Mouse (Mus musculus) WW6 (cell line): ENCODE measurements around the gene Gstm1.
"Not testable (repeated sequence)": the region's sequence is repeated elsewhere in the genome, so short reads cannot be mapped to it uniquely, and the experiment has no call there.

Experiments
- DNase-seq: peaks from one replicate; pipeline ENCODE4 v3.0.0-alpha.2; 2013; ENCODE audit warnings: low read depth, low spot score

Gene Gstm1

DNA sequence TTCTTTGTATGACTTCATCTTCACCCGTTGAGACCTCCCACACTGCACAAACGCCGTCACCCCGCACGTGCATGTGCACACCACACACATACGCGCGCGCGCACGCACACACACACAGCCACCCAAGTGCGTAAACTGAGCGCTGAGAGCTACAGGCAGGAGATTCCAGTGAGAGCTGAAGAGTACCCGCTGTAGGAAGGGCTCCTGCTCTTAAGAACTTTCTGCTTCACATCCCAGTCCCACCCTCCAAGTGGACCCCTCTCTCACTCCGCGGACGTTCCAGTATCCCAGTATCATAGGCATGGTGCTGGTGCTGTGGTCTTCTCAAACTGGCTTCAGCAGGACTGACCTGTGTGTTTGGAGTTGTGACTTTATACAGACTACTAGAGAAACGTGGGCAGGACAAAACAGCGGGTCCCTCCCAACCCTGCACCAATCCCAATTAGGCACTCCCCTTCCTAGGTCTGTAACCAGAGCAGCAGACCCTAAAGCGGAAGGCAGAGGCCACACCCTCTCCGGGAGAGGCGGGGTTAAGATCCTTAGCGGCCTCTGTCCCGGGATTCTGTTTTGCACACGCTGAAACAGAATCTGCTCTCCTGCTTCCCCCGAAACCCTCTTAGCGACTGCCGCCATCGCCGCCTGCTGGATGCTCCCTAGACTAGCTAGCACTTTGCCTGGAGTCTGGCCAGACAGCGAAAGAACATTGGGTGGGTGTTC, at the start of gene Gstm1:
Gene Gstm1, minus strand, starts transcription at position 501 of the 717 bp plus-strand sequence.
- DNase-seq = peak; percentile 97

DNA sequence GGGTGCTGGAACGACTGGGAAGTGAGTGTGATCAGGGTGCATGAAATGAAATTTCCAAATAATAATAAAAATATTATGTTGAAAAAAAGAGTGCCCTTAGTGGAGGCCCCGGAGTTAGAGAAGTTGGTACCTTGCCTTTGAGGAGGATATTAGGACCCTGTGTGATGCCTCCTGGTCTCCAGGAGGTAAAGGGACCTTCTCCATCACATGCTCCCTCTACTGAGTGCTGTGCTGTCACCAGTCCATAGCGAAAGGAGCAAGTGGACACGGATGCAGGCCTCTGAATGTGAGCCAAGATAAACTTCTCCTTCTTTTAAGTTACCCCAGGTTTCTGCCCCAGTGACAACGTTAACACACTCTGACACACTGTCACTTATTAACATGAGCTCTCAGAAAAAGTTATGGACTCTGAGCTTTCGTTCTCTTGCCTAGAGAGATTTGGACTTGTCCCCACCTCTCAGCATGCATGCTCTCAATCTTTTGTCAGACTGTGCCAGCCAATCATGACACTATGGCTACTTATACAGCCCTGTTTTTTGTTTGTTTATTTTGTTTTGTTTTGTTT, 49.7 kb upstream of the Gstm1 start:
- no peak for DNase-seq

DNA sequence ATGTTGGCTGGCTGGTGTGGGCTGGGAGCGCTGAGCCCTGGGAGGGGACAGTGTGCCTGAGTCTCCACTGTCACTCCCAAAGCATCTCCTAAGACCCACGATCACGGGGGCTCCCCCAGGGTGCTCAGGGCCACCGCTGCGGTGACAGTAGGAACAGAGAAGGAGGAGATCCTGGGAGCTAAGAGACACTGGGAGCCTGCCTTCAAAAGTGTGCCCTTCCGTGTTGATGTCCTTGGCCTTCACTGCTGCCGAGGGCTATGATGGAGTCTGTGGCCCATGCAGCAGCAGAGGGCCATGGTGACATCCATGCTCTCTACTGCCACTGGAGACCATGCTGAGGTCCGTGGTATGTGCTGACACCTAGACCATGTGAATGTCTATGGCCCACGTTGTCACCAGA, 47.8 kb upstream of the Gstm1 start:
- no peak for DNase-seq

DNA sequence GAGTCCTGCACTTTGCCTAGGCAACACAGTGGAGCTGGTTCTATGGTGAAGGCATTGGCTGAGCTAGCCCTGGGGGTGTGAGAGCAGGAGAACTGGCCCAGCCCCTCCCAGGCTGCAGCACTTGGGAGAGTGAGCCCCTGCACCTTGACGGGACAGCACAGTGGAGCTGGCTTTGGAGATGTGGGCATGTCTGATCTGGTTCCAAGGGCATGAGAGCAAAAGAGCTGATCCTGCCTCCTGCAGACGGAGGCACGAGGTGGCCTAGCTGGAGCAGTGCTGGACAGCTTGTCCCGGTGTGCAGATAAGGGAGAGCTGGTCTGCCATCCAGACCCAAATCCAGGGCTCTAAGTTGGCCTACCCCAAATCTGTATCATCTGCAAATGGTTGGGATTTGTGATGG, 46.9 kb upstream of the Gstm1 start:
- DNase-seq = no peak

DNA sequence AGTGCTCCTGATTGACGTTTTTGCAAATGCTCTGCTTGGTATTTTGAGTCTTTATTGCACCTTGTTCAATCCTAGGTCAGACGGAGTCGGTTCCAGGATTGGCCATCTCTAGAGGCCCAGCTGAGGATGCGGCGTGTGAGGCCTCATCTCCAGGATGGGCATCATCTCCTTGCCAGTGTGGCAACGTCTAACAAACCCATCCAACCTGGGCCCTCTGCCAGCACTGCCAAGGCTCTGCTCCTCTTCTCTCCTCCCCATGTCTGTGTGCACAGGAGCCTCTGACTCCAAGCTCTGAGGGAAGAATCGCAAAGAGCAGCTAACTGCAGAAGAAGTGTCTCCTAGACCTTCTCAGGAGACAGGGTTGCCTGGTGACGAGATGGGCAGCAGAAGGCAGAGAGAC, 44.9 kb upstream of the Gstm1 start:
- no peak for DNase-seq

DNA sequence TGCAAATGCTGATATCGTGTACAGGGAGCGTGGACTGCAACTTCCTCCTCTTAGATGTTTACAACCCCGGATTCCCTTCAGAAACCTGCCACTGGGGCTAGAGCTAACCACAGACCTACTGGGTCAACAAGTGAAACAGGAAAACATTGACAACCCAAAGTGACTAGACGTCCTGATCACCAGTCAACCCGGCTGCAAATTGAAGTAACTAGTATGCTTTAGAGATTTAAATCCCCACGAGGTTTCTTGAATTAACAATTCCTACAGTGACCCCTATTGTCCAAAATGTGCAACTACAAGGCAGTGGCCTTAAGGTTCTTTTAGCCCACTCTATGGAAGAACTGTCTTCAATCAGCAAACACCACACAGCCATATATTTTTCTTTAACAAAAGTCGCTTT, 43.6 kb upstream of the Gstm1 start:
- DNase-seq = no peak

DNA sequence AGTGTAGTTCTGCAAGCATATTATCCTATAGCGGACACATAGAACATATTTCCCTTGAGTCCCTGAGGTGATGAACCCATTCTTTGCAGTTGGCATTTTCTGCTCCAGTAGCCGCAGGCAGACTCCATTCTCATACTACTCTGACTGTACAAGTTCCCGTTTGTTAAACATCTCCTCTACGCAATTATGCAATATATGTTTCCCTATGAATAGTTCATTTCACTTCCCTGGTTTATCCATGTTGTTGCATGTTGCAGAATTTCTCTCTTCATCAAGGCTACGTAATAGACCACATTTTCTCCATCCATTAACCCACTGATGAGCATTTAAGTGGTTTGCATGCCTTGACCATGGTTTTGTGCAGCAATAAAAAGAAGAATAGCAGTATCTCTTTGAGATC, 32.7 kb upstream of the Gstm1 start:
- no peak for DNase-seq

DNA sequence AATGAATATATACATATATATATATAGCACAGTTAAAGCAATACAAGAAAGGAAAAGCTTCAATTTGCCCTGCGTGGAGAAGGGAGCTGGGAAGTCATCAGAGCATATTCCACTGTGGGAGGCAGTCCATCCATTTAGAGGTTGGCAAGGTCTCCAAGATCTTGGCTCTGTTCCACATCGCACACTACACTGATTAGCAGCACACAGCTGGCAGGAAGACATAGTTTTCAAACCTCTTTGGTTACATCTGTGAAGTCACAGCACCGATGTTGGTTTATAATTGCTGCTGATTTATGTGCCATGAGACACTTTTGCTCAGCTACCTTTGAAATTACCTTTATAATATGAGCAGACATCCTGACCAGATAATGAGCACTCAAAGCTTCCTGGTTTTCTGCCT, 30.5 kb upstream of the Gstm1 start:
- no peak for DNase-seq

DNA sequence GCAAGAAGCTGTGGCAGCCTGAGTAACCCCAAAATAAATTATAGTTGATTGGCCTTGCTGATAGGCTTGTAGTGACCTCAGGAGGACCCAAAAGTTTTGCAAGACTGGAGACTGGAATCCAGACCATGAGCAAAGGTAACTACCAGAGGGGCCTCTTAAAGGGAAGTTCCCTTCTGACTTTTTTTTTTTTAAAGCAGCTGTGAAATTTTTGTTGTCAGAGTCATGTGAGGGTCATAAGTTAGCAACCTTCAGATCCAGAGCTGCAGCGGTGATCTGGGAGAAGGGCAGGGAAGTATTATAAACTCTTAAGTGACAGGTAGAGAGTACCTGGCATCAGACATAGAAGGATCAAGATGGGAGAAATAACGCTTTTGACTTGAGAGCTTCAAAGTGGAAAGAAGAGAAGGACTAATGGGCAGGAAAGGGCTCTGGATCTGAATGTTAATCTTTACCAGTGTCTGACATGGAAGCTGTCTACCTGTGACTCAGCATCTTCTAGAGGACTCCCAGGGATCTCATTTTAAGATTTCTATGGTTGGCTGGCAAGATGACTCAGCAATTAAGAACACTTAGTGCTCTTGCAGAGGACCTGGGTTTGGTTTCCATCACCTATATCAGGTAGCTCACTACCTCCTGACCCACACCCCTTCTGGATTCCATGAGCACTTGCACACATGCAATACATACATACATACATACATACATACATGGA, 29.3 kb upstream of the Gstm1 start:
- no peak for DNase-seq

DNA sequence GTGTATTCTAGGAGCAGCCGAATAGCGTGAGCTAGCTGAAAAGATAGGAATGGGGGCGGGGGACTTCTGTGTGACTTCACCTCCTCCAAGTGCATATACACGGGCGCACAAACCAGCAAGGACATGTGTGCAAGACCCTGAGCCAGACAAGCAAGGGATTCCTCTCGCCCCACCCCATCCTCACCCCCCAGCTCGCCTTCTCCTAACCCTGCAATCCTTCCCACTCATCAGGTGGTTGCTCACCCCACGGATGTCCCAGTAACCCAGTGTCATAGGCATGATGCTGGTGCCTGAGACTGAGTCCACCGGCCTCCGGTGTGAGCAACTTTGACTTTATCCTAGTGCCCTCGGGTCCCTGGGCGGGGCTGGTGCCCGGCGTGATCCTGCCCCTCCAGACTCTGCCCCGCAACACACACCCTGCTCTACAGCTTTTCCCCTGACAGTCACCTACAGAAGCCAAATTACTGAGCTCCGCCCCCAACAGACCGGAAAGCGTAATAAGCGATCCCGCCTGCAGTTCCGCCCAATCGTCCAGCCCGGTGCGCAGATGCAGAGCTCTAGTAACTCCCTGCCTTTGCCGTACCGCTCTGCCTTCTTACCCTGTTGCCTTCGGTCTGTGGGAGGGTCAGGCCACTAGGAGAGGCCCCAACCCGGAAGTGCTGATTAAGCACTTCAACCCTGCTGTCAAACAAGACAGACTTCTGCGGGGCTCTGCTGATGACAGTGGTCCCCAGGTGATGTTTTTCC, 26.8 kb upstream of the Gstm1 start, which contains the start of gene Gstm4:
Gene Gstm4, minus strand, starts transcription at position 501 of the 747 bp plus-strand sequence.
- peak; percentile 59 for DNase-seq

DNA sequence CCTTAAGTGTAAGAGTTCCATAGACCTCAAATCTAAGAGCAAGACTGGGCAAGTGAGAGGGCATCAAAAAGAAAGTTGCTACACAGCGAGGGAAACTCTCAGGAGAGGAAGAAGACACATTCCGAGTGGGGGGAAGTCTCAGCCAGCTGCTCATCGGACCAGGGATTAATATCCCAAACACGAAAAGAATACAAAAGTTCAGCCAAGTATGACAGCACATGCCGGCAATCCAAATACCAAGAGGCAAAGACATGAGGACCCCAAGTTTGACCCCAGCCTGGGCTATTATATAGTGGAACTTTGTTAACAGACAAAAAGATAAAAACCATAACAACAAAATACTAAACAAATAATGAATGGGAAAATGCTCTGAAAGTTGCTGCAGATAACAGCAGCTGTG, 15.4 kb upstream of the Gstm1 start:
- DNase-seq = no peak

DNA sequence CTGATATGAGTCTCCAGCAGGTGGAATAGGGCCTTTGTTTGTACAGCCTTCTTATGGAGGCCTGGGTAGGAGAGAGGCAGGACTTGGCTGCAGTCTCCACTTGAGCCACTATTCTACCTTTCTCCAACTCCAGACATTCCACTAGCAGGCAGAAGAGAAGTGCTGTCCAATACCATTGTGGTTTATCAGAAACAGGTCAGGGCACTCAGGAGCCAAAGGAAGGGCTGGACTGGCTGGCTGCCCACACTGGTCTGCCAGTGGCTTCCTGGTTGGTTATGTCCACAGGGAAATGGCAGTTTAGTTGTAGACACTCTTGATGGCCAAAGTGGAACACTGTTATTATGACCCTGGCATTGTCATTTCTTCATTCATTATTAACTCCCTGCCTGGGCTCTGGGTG, 14.3 kb upstream of the Gstm1 start:
- no peak for DNase-seq

DNA sequence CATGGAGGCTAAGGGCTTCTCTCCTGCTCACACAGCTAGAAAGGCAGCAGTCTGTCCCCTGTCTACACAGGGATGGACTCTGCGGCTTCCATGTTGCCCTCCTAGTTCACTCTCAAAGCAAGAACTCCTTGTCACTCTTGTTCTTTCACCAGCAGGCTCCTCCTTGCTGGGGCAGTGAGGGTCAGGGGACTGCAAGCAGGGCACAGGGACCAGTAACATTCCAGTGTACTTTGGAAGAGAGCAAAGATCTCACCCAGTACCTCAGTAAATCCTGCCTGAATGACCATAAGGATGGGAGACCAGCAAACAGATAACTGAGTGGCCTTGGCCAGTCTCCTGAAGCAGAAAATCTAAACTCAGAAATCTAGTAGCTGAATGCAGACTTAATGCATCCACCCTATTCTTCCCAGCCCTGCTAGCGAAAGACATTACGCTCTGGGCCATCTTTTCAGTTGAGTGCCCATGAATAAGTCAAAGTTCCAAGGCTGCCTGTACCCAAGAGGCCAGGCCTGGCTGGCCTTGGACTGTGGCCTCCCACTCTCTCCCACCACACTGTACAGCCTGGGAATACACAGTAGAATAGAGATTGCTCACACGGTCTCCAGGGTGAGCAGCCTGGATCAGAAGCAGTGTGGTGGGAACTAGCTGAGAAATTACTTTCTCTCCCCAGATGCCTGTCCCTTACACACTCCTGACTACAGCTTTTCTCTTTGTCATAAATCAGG, 11.0 kb upstream of the Gstm1 start:
- DNase-seq = no peak

DNA sequence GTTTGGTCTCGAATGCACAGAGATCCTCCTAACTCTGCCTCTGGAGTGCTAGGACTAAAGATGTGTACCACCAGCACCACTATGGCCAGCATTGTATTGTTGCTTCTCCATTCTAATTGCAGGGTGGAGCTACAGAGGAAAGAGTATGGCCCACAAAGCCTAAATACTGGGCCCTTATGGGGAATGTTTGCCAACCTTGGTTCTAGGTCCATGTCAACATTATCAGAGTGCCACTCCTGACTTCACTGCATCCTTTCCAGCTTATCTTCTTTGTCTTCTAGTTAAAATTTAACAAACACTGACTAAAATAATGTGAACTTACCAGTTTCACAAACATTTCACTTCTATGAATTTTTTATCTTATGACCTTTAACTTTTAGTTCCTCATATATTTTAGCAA, 8.8 kb upstream of the Gstm1 start:
- DNase-seq = no peak

DNA sequence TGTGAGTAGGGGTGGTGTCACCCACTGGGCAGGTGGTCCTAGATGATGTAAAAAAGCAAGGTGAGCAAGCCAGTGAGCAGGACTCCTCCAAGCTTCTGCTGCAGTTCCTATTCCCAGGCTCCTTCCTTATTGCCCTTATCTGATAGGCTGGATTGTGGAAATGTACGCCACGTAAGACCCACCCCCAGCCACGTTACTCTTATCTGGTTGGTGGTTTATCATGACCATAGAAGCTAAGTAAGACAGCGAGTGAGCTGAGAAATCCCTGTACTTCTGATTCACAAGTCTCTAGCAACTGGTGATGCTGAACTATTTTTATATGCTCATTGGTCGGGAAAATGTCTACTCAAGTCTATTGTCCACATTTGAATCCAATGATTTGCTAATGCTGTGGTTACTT, 8.3 kb upstream of the Gstm1 start:
- no peak for DNase-seq

DNA sequence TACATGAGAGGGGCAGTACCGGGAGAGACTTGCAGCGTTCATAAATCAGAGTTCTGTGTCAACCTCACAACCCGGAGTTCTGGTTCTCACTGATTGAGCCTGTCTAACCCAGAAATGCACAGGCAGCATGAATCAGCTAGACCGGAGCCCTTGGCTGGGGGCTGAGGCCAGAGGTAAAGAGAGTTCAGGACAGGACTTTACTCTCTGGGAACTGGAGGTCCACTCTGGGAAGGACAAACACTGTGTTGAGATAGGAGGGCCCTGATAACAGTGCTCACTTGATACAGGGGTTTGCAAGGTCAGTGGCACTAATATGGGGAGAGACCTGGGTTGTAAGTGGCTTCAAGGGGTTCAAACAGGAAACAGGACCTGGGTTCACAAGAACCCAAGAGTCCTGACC, 7.5 kb upstream of the Gstm1 start:
- DNase-seq = no peak

DNA sequence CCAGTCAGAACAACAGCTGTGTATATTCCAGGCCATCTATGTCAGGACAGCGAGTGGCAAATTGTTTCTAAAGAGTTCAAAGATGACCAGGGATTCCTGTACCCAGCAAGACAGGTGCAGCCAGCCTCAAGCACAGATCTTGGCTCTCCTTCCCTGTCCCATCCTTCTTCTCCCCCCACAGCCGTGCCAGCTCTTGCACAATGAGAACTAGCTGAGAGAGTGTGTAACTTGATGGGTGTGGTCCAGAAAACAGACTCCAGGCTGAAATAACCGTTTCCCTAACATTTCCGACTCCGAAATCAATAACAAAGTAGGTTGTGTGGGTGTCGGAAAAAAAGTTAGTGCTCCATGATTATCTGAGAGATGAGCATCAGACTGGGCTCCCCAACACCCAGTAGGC, 4.9 kb upstream of the Gstm1 start:
- no peak for DNase-seq

DNA sequence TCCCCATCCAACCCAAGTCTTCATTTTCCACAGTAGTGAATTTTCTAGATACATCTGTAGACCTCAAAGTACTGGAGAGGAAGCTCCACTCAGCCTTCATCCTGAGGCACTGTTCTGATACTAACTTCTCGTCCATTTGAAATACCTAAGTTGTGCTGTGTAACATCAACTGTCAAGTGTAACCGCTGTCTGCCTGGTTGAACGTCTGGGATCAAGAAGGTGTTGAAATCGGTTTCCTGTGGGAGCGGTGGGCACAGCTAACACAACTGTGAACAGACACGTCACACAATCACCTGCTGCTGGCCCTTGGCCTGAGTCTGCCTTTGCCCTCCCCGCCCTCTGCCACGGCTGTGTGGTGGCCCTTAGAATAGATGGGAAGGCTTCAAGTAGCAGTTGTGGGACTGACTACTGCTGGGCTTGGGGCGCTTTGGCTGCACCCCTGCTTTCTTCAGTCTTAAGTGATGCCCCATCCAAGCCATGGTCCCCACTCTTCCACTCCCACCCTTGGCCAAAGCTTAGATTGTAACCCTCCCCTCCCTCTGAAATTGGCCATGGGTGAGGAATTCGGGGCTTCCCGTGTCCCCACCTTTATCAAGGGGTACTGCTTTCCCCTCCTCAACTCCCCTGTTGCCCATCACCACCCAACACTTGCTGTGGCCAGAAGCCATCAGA, 2.7 kb upstream of the Gstm1 start:
- not testable (repeated sequence) for DNase-seq

DNA sequence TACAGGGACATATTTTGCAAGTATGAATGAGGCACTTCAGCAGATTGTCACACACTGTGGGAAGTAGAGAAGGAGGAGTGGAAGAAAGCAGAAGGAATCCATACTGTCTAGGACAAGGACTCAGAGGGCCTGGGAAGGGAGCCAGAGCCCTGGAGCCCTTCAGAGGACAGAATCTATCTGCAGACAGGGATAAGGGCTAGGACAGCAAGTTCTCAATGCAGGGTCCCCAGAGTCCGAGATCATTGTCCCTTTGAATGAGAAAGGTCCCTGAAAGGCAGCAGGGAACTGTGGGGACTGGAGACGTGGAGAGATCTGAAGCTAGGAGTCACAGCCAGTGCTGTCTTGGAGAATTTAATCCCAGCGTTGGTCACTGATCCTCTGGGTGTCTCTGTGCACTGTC, 1.5 kb upstream of the Gstm1 start:
- not testable (repeated sequence) for DNase-seq

DNA sequence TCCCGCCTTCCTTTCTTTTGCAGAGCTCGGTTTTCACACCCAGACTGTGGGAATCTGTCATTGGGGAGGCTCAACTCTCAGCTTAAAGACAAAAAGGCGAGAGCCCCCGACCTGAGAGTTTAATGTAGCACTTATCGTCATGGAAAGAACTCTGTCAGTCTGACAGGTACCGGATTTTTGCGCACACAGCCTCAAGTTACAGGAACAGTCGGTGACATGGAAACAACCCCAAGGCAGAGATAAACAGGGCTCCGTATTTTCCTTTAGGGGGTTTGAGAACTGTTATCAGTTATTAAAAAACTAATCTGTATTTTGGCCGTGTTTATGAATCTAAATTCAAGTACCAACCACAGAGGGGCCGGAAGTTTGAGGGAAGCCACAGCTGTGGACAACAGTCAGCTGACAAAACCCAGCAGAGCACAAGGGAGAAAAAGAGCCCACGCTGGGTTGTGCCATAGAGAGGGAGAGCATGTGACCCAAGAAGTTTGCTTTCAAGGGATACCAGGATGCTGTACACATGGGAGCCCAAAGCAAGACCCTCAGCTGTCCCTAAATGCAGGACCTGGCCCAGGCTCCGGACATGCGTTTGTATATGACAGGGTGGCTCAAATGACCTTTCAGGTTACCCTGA, 532 bp upstream of the Gstm1 start:
- DNase-seq = no peak

DNA sequence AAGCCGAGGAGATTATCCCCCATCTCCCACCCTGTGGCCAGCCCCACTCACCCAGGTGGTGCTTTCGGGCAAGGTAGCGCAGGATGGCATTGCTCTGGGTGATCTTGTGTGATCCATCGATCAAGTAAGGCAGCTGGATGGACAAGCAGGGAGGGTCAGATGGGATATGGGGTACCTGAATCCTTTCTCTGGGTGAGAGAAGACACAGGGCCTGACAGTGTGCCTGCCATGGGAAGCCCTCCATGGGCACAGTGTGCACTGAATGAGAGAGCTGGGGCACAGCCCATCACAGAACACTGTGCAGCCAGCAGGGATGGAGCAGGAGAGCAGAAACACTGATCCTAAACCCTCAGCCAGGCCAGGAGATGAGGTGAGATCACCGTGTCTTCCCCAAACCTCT, 1.3 kb downstream of the Gstm1 start:
- DNase-seq = not testable (repeated sequence)
